ENCODE assay signal across 19 mouse cellular contexts in genomic region chr1:184695451-184695850, GRCm38 (mm10). TPM values are rescaled to one million over a fixed set of nuclear protein-coding genes. Genes with fewer than 3 reads are reported as not detected.
DNase-seq lines count a peak whose midpoint lies in the region; ATAC-seq and TF ChIP-seq lines count a peak whose summit lies in the region.
"Had no signal": no experiment of that assay in that cellular context is flagged by ENCODE, and none has a peak within 500 bp of the region (broad histone marks: within the 10 kb centered on the region; RNA-seq: fewer than 3 reads in every experiment).

No protein-coding gene starts in this region.

- POLR2A ChIA-PET in Patski (lab: Charles Lee), result interaction anchor here (0.6 kb wide), 1 partner anchor 31 kb away, joined by 3 read pairs; no protein-coding TSS in a partner anchor

- peak; percentile 12 for DNase-seq in adrenal gland, adult 8-10 months
- no peak for DNase-seq in adrenal gland, postnatal 4 days (ENCODE audit: low spot score in 2 of 2)
- DNase-seq in 416B (ENCODE audit: low read depth) (peak; percentile 69), Patski (ENCODE audit: low read depth, low spot score) (peak; percentile 55)
- peak; percentile 21 for DNase-seq in telencephalon, adult 2 months (ENCODE audit: low read depth, low spot score)
- no peak for DNase-seq in cerebellum, postnatal 25 days
- DNase-seq in thymus, postnatal 4 days, result no peak
- DNase-seq: cerebellum, adult 9-11 months; gastrocnemius, postnatal 25 days; kidney, adult 9 months; kidney, postnatal 14 days; lung, postnatal 4 days; thymus, adult 18-20 months; thymus, postnatal 36 days had no signal

- no peak for ATAC-seq in Patski
- ATAC-seq: activated CD4-positive, CD25-positive, alpha-beta regulatory T cell, adult 4 months; forebrain, embryonic 16.5 days; midbrain, embryonic 16.5 days had no signal

- TF ChIP-seq CTCF in Patski (IDR thresholded peaks at IDR 0.05), result no peak

- CTCF ChIA-PET in Patski (lab: Charles Lee), result no interaction called here

- in situ Hi-C loops in Patski (cut with MboI; ENCODE audit: low pct_unique_long_range_greater_than_20kb), result no loop called here

- H3K27me3 ChIP-seq in Patski, result no peaks in the 10 kb centered on the region
- H3K27me3 ChIP-seq: hindbrain, embryonic 15.5 days; stomach, embryonic 15.5 days had no signal

RNA-seq across cellular contexts. Expression of gene Hlx, which starts 37.0 kb away (rescaled TPM):
- total RNA-seq in adrenal gland, adult 8-10 months (2022), result 10 to 100 TPM; 10.0 to 16.0 (median 12.7) TPM
- 10 to 100 TPM; 26.6 to 27.3 TPM for total RNA-seq in adrenal gland, postnatal 4 days (2021)
- 1.3 TPM for polyA plus RNA-seq in Patski (2021)
- polyA plus RNA-seq: activated CD4-positive, CD25-positive, alpha-beta regulatory T cell, adult 4 months had no signal

Comparison
In these comparisons a context has a peak if more than half of its experiments do, and no peak if none do; other contexts are left out.
1. DNase-seq: peak in adrenal gland, adult 8-10 months (single experiment), 416B (single experiment), Patski (single experiment) and telencephalon, adult 2 months (single experiment); none in adrenal gland, postnatal 4 days (0 of 2), cerebellum, postnatal 25 days (0 of 2) and thymus, postnatal 4 days (single experiment).